Mouse (Mus musculus) thymus, adult 2 months (tissue): Measurements from ENCODE around the gene Atf6.

ENCODE experiments used
- CTCF ChIP-seq: fragments of 200-500 bp; IDR thresholded peaks from 2 replicates; pipeline ENCODE4 v1.5.1; 2012; ENCODE audit warnings: mild to moderate bottlenecking, control low read depth, low read length, moderate library complexity, borderline replicate concordance; ENCODE audit not compliant: control insufficient read depth, poor library complexity, insufficient read depth; ENCODE audit errors: extremely low read depth
- POLR2A ChIP-seq: fragments of 200-500 bp; IDR thresholded peaks from 2 replicates; pipeline ENCODE4 v1.6.1; 2012; ENCODE audit warnings: mild to moderate bottlenecking, low read length, control low read depth, moderate library complexity; ENCODE audit not compliant: control insufficient read depth, poor library complexity, insufficient read depth; ENCODE audit errors: extremely low read depth

DNA sequence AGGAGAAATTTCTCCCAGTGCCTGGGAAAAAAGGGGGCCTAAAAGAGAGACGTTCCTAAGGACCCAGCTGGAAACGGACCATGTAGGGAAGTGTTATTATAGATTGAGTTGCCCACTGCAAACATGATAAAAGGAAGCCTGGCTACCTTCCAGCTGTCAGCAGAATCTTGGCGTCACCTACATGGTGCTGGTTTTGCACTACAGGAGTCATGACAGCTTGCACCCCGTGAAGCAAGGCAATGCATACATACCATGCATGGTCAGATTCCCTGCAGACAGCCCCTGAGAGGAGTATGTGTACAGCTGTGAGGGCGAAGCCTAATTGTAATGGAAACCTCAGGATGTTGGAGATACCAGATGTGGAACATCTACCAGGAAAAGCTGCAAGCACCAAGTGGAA, 48.1 kb upstream of the Atf6 start:
- TF ChIP-seq POLR2A (no peak), CTCF (no peak)
